Mouse (Mus musculus): Measurements from ENCODE around the gene Rpl27a. TPM values are rescaled to one million over a fixed set of nuclear protein-coding genes. Genes with fewer than 3 reads are reported as not detected.

The Rpl27a gene
- polyA plus RNA-seq, 1 experiment from 2014 or later = 168 TPM

- ATAC-seq (ENCODE audit: insufficient number of reproducible peaks, insufficient read depth, low FRiP score, low read depth) = no peak
- Histone ChIP-seq H3K9ac (replicated peaks; ENCODE audit: low read depth, low read length) (no peak overlapping the region), H3K4me3 (ENCODE audit: low read depth, low read length) (no peak overlapping the region), H3K36me3 (ENCODE audit: control insufficient read depth, insufficient read depth, low read length) (peaks cover 58% of the 10 kb centered on the region), H3K27me3 (ENCODE audit: control insufficient read depth, insufficient read depth, low read length) (no peaks in the 10 kb centered on the region), H3K4me1 (ENCODE audit: control insufficient read depth, insufficient read depth, low read length) (peaks cover 12% of the 10 kb centered on the region; the same call in 1 of the 2 replicates), H3K4me2 (replicated peaks; ENCODE audit: low read depth, low read length) (no peak overlapping the region), H3K9me3 (ENCODE audit: control insufficient read depth, low read depth, low read length) (no peaks in the 10 kb centered on the region), H3K27ac (ENCODE audit: low read length) (no peak overlapping the region)
- 78% methylated on average over 5 of the region's 5 CpGs for WGBS
These were observed 3.1 kb downstream of the Rpl27a start for GRCm38 (mm10) chr7:109522084-109522483.

GRCm38 (mm10) chr7:109523304-109523703 lies 4.4 kb downstream of the Rpl27a start:
- H3K9me3 ChIP-seq (ENCODE audit: control insufficient read depth, low read depth, low read length) = no peaks in the 10 kb centered on the region
- no peak overlapping the region for H3K9ac ChIP-seq (replicated peaks; ENCODE audit: low read depth, low read length)
- H3K36me3 ChIP-seq (ENCODE audit: control insufficient read depth, insufficient read depth, low read length) = peaks cover 65% of the 10 kb centered on the region
- no peaks in the 10 kb centered on the region for H3K27me3 ChIP-seq (ENCODE audit: control insufficient read depth, insufficient read depth, low read length)
- no peak overlapping the region for H3K4me3 ChIP-seq (ENCODE audit: low read depth, low read length)
- no peak overlapping the region for H3K27ac ChIP-seq (ENCODE audit: low read length)
- WGBS = 70% methylated on average over 2 of the region's 2 CpGs
- peaks cover 9% of the 10 kb centered on the region; the same call in 1 of the 2 replicates for H3K4me1 ChIP-seq (ENCODE audit: control insufficient read depth, insufficient read depth, low read length)
- no peak overlapping the region for H3K4me2 ChIP-seq (replicated peaks; ENCODE audit: low read depth, low read length)
- no peak for ATAC-seq (ENCODE audit: insufficient number of reproducible peaks, insufficient read depth, low FRiP score, low read depth)

- Histone ChIP-seq H3K9ac (replicated peaks; ENCODE audit: low read depth, low read length) (no peak overlapping the region; the same call in 1 of the 2 replicates), H3K4me2 (replicated peaks; ENCODE audit: low read depth, low read length) (no peak overlapping the region), H3K36me3 (ENCODE audit: control insufficient read depth, insufficient read depth, low read length) (peaks cover 65% of the 10 kb centered on the region), H3K9me3 (ENCODE audit: control insufficient read depth, low read depth, low read length) (no peaks in the 10 kb centered on the region), H3K27me3 (ENCODE audit: control insufficient read depth, insufficient read depth, low read length) (no peaks in the 10 kb centered on the region), H3K4me1 (ENCODE audit: control insufficient read depth, insufficient read depth, low read length) (peaks cover 9% of the 10 kb centered on the region; the same call in 1 of the 2 replicates), H3K27ac (ENCODE audit: low read length) (no peak overlapping the region), H3K4me3 (ENCODE audit: low read depth, low read length) (no peak overlapping the region)
- no peak for ATAC-seq (ENCODE audit: insufficient number of reproducible peaks, insufficient read depth, low FRiP score, low read depth)
- 73% methylated on average over 6 of the region's 6 CpGs for WGBS
These were observed 4.9 kb downstream of the Rpl27a start for GRCm38 (mm10) chr7:109523741-109524441.

DNA sequence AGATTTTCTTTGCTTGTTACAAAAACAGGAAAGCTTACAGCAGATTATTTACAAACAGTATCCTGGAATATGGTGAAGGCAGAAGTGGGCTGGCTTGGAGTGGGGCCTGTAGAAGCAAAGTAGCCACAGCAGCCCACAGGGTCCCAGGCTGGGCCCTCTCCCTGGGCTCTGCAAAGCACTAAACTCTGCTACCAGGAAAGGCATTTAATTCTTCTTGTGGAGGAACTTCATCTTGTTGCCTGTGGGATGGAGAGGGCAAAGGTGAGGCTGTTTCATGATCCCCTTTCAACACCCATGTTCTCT lies 5.4 kb downstream of the Rpl27a start:
- ATAC-seq (ENCODE audit: insufficient number of reproducible peaks, insufficient read depth, low FRiP score, low read depth) = no peak
- no peaks in the 10 kb centered on the region for H3K9me3 ChIP-seq (ENCODE audit: control insufficient read depth, low read depth, low read length)
- H3K4me1 ChIP-seq (ENCODE audit: control insufficient read depth, insufficient read depth, low read length) = peaks cover 9% of the 10 kb centered on the region; the same call in 1 of the 2 replicates
- H3K4me3 ChIP-seq (ENCODE audit: low read depth, low read length) = no peak overlapping the region
- H3K27me3 ChIP-seq (ENCODE audit: control insufficient read depth, insufficient read depth, low read length) = no peaks in the 10 kb centered on the region
- no peak overlapping the region for H3K27ac ChIP-seq (ENCODE audit: low read length)
- no peak overlapping the region; the same call in 1 of the 2 replicates for H3K9ac ChIP-seq (replicated peaks; ENCODE audit: low read depth, low read length)
- peaks cover 66% of the 10 kb centered on the region for H3K36me3 ChIP-seq (ENCODE audit: control insufficient read depth, insufficient read depth, low read length)
- H3K4me2 ChIP-seq (replicated peaks; ENCODE audit: low read depth, low read length) = no peak overlapping the region

- 76% methylated on average over 3 of the region's 3 CpGs for WGBS
- H3K27ac ChIP-seq (ENCODE audit: low read length) = no peak overlapping the region; the same call in 1 of the 2 replicates
- no peak overlapping the region; the same call in 1 of the 2 replicates for H3K9ac ChIP-seq (replicated peaks; ENCODE audit: low read depth, low read length)
- H3K9me3 ChIP-seq (ENCODE audit: control insufficient read depth, low read depth, low read length) = no peaks in the 10 kb centered on the region
- H3K4me2 ChIP-seq (replicated peaks; ENCODE audit: low read depth, low read length) = no peak overlapping the region
- peaks cover 70% of the 10 kb centered on the region for H3K36me3 ChIP-seq (ENCODE audit: control insufficient read depth, insufficient read depth, low read length)
- ATAC-seq (ENCODE audit: insufficient number of reproducible peaks, insufficient read depth, low FRiP score, low read depth) = no peak
- no peak overlapping the region for H3K4me3 ChIP-seq (ENCODE audit: low read depth, low read length)
- peaks cover 9% of the 10 kb centered on the region; the same call in 1 of the 2 replicates for H3K4me1 ChIP-seq (ENCODE audit: control insufficient read depth, insufficient read depth, low read length)
- H3K27me3 ChIP-seq (ENCODE audit: control insufficient read depth, insufficient read depth, low read length) = no peaks in the 10 kb centered on the region
These were observed 5.8 kb downstream of the Rpl27a start for GRCm38 (mm10) chr7:109524763-109525162.

- Histone ChIP-seq H3K27ac (ENCODE audit: low read length) (no peak overlapping the region; the same call in 1 of the 2 replicates), H3K36me3 (ENCODE audit: control insufficient read depth, insufficient read depth, low read length) (peaks cover 71% of the 10 kb centered on the region), H3K4me3 (ENCODE audit: low read depth, low read length) (no peak overlapping the region), H3K4me1 (ENCODE audit: control insufficient read depth, insufficient read depth, low read length) (0 out of 2 replicates have a peak, but pooled peaks cover 5% of the 10 kb centered on the region), H3K9ac (replicated peaks; ENCODE audit: low read depth, low read length) (no peak overlapping the region), H3K4me2 (replicated peaks; ENCODE audit: low read depth, low read length) (no peak overlapping the region), H3K9me3 (ENCODE audit: control insufficient read depth, low read depth, low read length) (no peaks in the 10 kb centered on the region), H3K27me3 (ENCODE audit: control insufficient read depth, insufficient read depth, low read length) (no peaks in the 10 kb centered on the region)
- no peak for ATAC-seq (ENCODE audit: insufficient number of reproducible peaks, insufficient read depth, low FRiP score, low read depth)
- 67% methylated on average over 16 of the region's 16 CpGs for WGBS
These were observed 7.1 kb downstream of the Rpl27a start for GRCm38 (mm10) chr7:109525740-109526663.

- H3K4me1 ChIP-seq (ENCODE audit: control insufficient read depth, insufficient read depth, low read length) = no peaks in the 10 kb centered on the region
- no peak overlapping the region for H3K27ac ChIP-seq (ENCODE audit: low read length)
These were observed 8.6 kb downstream of the Rpl27a start for GRCm38 (mm10) chr7:109527536-109527935.

DNA sequence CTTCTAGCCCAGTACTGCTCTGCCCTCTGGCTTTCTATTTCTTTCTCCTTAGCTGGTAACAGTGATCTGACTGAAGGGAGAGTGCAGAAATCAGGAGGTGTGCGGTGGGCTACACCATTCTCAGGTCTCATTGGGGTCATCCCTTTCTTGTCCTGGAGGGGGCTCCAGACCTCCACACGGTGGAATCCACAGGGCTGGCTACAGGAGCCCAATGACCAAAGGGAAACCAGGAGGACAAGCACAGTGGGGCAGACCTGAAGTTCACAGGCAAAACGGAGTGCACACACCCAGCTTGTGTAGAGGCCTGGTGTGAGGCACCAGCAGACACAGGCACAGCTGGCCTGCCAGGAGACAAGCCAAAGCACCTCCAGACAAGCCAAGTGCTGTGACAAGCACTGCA lies 9.4 kb downstream of the Rpl27a start:
- Histone ChIP-seq H3K4me2 (replicated peaks; ENCODE audit: low read depth, low read length) (no peak overlapping the region), H3K4me1 (ENCODE audit: control insufficient read depth, insufficient read depth, low read length) (no peaks in the 10 kb centered on the region), H3K4me3 (ENCODE audit: low read depth, low read length) (no peak overlapping the region), H3K27me3 (ENCODE audit: control insufficient read depth, insufficient read depth, low read length) (no peaks in the 10 kb centered on the region), H3K27ac (ENCODE audit: low read length) (no peak overlapping the region), H3K36me3 (ENCODE audit: control insufficient read depth, insufficient read depth, low read length) (peaks cover 65% of the 10 kb centered on the region), H3K9ac (replicated peaks; ENCODE audit: low read depth, low read length) (no peak overlapping the region), H3K9me3 (ENCODE audit: control insufficient read depth, low read depth, low read length) (no peaks in the 10 kb centered on the region)
- WGBS = 24% methylated on average over 3 of the region's 3 CpGs
- ATAC-seq (ENCODE audit: insufficient number of reproducible peaks, insufficient read depth, low FRiP score, low read depth) = peak; percentile 68; the same call in 1 of the 2 replicates

More at GRCm38 (mm10) chr7:109527536-109527935, 8.6 kb downstream of the Rpl27a start:
- 67% methylated on average over 3 of the region's 3 CpGs for WGBS
- no peaks in the 10 kb centered on the region for H3K27me3 ChIP-seq (ENCODE audit: control insufficient read depth, insufficient read depth, low read length)
- H3K9me3 ChIP-seq (ENCODE audit: control insufficient read depth, low read depth, low read length) = no peaks in the 10 kb centered on the region
- ATAC-seq (ENCODE audit: insufficient number of reproducible peaks, insufficient read depth, low FRiP score, low read depth) = no peak
- H3K4me3 ChIP-seq (ENCODE audit: low read depth, low read length) = no peak overlapping the region
- H3K4me2 ChIP-seq (replicated peaks; ENCODE audit: low read depth, low read length) = no peak overlapping the region
- no peak overlapping the region for H3K9ac ChIP-seq (replicated peaks; ENCODE audit: low read depth, low read length)
- peaks cover 70% of the 10 kb centered on the region for H3K36me3 ChIP-seq (ENCODE audit: control insufficient read depth, insufficient read depth, low read length)
